Mouse (Mus musculus) lung, postnatal 0 days (tissue): ENCODE results near the gene Cfap157. TPM values are rescaled to one million over a fixed set of nuclear protein-coding genes. Genes with fewer than 3 reads are reported as not detected.
A peak's percentile ranks its signal among the peaks of the same experiment; 100 is the strongest.

Experiments used
- ATAC-seq: fragments of 200-750 bp; cut with Nextera tagmentation; 2 replicates; pipeline ENCODE4 v1.8.0; 2017; ENCODE audit warnings: moderate library complexity
- DNase-seq: peaks from one replicate; pipeline ENCODE4 v3.0.0-alpha.2; 2016; ENCODE audit warnings: low spot score
- H3K27ac ChIP-seq: fragments of 300-500 bp; sonication (generic); 2 replicates; pipeline ENCODE4 v1.5.1; 2014; ENCODE audit warnings: antibody characterized with exemption, mild to moderate bottlenecking, low read length, mixed read lengths
- H3K27me3 ChIP-seq: fragments of 300-500 bp; sonication (generic); replicated peaks from 2 replicates; pipeline ENCODE4 v1.6.1; 2014; ENCODE audit warnings: low read length, mixed read lengths; ENCODE audit not compliant: insufficient read depth
- H3K36me3 ChIP-seq: fragments of 300-500 bp; sonication (generic); 2 replicates; pipeline ENCODE4 v1.6.1; 2014; ENCODE audit warnings: low read length, mixed read lengths; ENCODE audit not compliant: insufficient read depth
- H3K4me1 ChIP-seq: fragments of 300-500 bp; sonication (generic); 2 replicates; pipeline ENCODE4 v1.6.1; 2014; ENCODE audit warnings: antibody characterized with exemption, low read depth, low read length, mixed read lengths; ENCODE audit not compliant: insufficient read depth
- H3K4me2 ChIP-seq: fragments of 300-500 bp; sonication (generic); replicated peaks from 2 replicates; pipeline ENCODE4 v1.6.1; 2014; ENCODE audit warnings: low read depth, mild to moderate bottlenecking, low read length, moderate library complexity, mixed read lengths
- H3K4me3 ChIP-seq: fragments of 300-500 bp; sonication (generic); 2 replicates; pipeline ENCODE4 v1.5.1; 2014; ENCODE audit warnings: low read depth, low read length
- H3K9ac ChIP-seq: fragments of 300-500 bp; sonication (generic); replicated peaks from 2 replicates; pipeline ENCODE4 v1.6.1; 2014; ENCODE audit warnings: low read depth, mild to moderate bottlenecking
- H3K9me3 ChIP-seq: fragments of 300-500 bp; sonication (generic); 2 replicates; pipeline ENCODE4 v1.6.1; 2016; ENCODE audit warnings: low read length, mixed read lengths
- CTCF ChIP-seq: IDR thresholded peaks from 2 replicates; pipeline ENCODE4 v1.5.1; 2016; ENCODE audit warnings: antibody characterized with exemption, mild to moderate bottlenecking
- EP300 ChIP-seq: IDR thresholded peaks from 2 replicates; pipeline ENCODE4 v1.6.1; 2016; ENCODE audit warnings: antibody characterized with exemption, mild to moderate bottlenecking, control low read depth
- WGBS: fragments of 180-500 bp; shearing (Covaris S2); extraction: QIAGEN DNeasy Blood & Tissue Kit; methylation state at CpG from one replicate; pipeline ENCODE4 v1.1.7; 2014; 5-methylcytosine and 5-hydroxymethylcytosine counted together
- polyA plus RNA-seq: library from polyadenylated mRNA; unstranded; fragments of >200 nt; fragmentation: Nextera tagmentation; extraction: Ambion mirVana; gene quantifications from 2 replicates; pipeline ENCODE4 v1.2.1, GENCODE M21; 2015

The Cfap157 gene
- polyA plus RNA-seq, 1 experiment from 2014 or later, result 2.2 TPM

GRCm38 (mm10) chr2:32775359-32776074, 8.7 kb downstream of the Cfap157 start, which contains the start of the genes Ttc16 and Ptrh1:
TSS of gene Ttc16 (minus strand) at chr2:32775633.
TSS of gene Ptrh1 (plus strand) at chr2:32775786.
- no peaks in the 10 kb centered on the region for H3K36me3 ChIP-seq
- peak within 1 kb of the TSS; percentile 49 for H3K4me3 ChIP-seq
- H3K9ac ChIP-seq, result peak within 1 kb of the TSS; percentile 16; the same call in 1 of the 2 replicates
- TF ChIP-seq EP300 (no peak), CTCF (no peak)
- DNase-seq (peak; percentile 99), ATAC-seq (peak; percentile 98)
- peak within 1 kb of the TSS; percentile 65 for H3K4me2 ChIP-seq
- peak within 1 kb of the TSS; percentile 78 for H3K27ac ChIP-seq
- 1% methylated on average over 46 of the region's 46 CpGs for WGBS
- H3K27me3 ChIP-seq, result no peaks in the 10 kb centered on the region
- peaks cover 6% of the 10 kb centered on the region; the same call in 1 of the 2 replicates for H3K4me1 ChIP-seq
- no peaks in the 10 kb centered on the region for H3K9me3 ChIP-seq

GRCm38 (mm10) chr2:32772626-32773279, 11.5 kb downstream of the Cfap157 start:
- TF ChIP-seq EP300 (no peak), CTCF (no peak)

GRCm38 (mm10) chr2:32771886-32772285, 12.3 kb downstream of the Cfap157 start:
- Histone ChIP-seq H3K4me1 (peaks cover 6% of the 10 kb centered on the region; the same call in 1 of the 2 replicates), H3K9me3 (no peaks in the 10 kb centered on the region), H3K9ac (no peak overlapping the region), H3K27me3 (no peaks in the 10 kb centered on the region), H3K27ac (no peak overlapping the region), H3K4me3 (no peak overlapping the region), H3K4me2 (no peak overlapping the region), H3K36me3 (no peaks in the 10 kb centered on the region)
- ATAC-seq (no peak), DNase-seq (no peak)
- no peak for TF ChIP-seq EP300
- peak; percentile 22; the same call in 1 of the 2 replicates for TF ChIP-seq CTCF
- 25% methylated on average over 12 of the region's 12 CpGs for WGBS

More at GRCm38 (mm10) chr2:32772626-32773279, 11.5 kb downstream of the Cfap157 start:
- DNase-seq (no peak), ATAC-seq (no peak)
- Histone ChIP-seq H3K4me2 (no peak overlapping the region), H3K27me3 (no peaks in the 10 kb centered on the region), H3K27ac (no peak overlapping the region), H3K4me3 (no peak overlapping the region), H3K9ac (no peak overlapping the region), H3K9me3 (no peaks in the 10 kb centered on the region), H3K4me1 (peaks cover 6% of the 10 kb centered on the region; the same call in 1 of the 2 replicates), H3K36me3 (no peaks in the 10 kb centered on the region)
- 78% methylated on average over 8 of the region's 8 CpGs for WGBS

- no peak overlapping the region for H3K9ac ChIP-seq
- 73% methylated on average over 5 of the region's 5 CpGs for WGBS
- DNase-seq (no peak), ATAC-seq (no peak)
- H3K4me3 ChIP-seq, result no peak overlapping the region
- H3K4me2 ChIP-seq, result no peak overlapping the region
- no peaks in the 10 kb centered on the region for H3K36me3 ChIP-seq
- no peaks in the 10 kb centered on the region for H3K9me3 ChIP-seq
- no peak overlapping the region for H3K27ac ChIP-seq
- TF ChIP-seq EP300 (no peak), CTCF (no peak)
- H3K27me3 ChIP-seq, result no peaks in the 10 kb centered on the region
- no peaks in the 10 kb centered on the region for H3K4me1 ChIP-seq
Measured at GRCm38 (mm10) chr2:32769327-32770085, 14.7 kb downstream of the Cfap157 start.

GRCm38 (mm10) chr2:32768661-32769285, 15.5 kb downstream of the Cfap157 start:
- Histone ChIP-seq H3K4me1 (no peaks in the 10 kb centered on the region), H3K4me3 (no peak overlapping the region), H3K9me3 (no peaks in the 10 kb centered on the region), H3K27me3 (no peaks in the 10 kb centered on the region), H3K36me3 (no peaks in the 10 kb centered on the region), H3K4me2 (no peak overlapping the region), H3K27ac (no peak overlapping the region), H3K9ac (no peak overlapping the region)
- ATAC-seq (peak; percentile 60), DNase-seq (peak; percentile 69)
- TF ChIP-seq EP300 (no peak), CTCF (no peak)
- WGBS, result 44% methylated on average over 18 of the region's 19 CpGs
